Mouse (Mus musculus) liver, adult 2 months (tissue): Measurements from ENCODE around the gene Slc15a3. TPM values are rescaled to one million over a fixed set of nuclear protein-coding genes. Genes with fewer than 3 reads are reported as not detected.

Experiments used
- DNase-seq: peaks from one replicate; pipeline ENCODE4 v3.0.0-alpha.2; 2011; ENCODE audit warnings: low read depth, low spot score; ENCODE audit errors: extremely low read depth
- H3K27ac ChIP-seq: fragments of 200-500 bp; replicated peaks from 2 replicates; pipeline ENCODE4 v1.5.1; 2012; ENCODE audit warnings: low read depth, mild to moderate bottlenecking, control low read depth, inconsistent platforms, low read length; ENCODE audit not compliant: insufficient read depth
- H3K27me3 ChIP-seq: fragments of 200-500 bp; 2 replicates; pipeline ENCODE4 v1.6.1; 2012; ENCODE audit warnings: mild to moderate bottlenecking, moderate library complexity, low read length, inconsistent platforms; ENCODE audit not compliant: control insufficient read depth, insufficient read depth
- H3K36me3 ChIP-seq: fragments of 200-500 bp; 2 replicates; pipeline ENCODE4 v1.6.1; 2012; ENCODE audit warnings: low read length, inconsistent platforms; ENCODE audit not compliant: control insufficient read depth, insufficient read depth
- H3K4me1 ChIP-seq: fragments of 200-500 bp; 2 replicates; pipeline ENCODE4 v1.6.1; 2011; ENCODE audit warnings: low read length; ENCODE audit not compliant: control insufficient read depth, insufficient read depth
- H3K4me3 ChIP-seq: fragments of 200-500 bp; 2 replicates; pipeline ENCODE4 v1.5.1; 2011; ENCODE audit warnings: low read depth, mild to moderate bottlenecking, control low read depth, low read length, moderate library complexity; ENCODE audit not compliant: insufficient read depth
- H3K79me2 ChIP-seq: fragments of 200-500 bp; 2 replicates; pipeline ENCODE4 v1.6.1; 2012; ENCODE audit warnings: inconsistent platforms, mild to moderate bottlenecking, low read length, moderate library complexity; ENCODE audit not compliant: control insufficient read depth, insufficient read depth
- H3K9ac ChIP-seq: fragments of 200-500 bp; 2 replicates; pipeline ENCODE4 v1.6.1; 2012; ENCODE audit warnings: low read depth, mild to moderate bottlenecking, control low read depth, inconsistent platforms, low read length
- CTCF ChIP-seq: fragments of 200-500 bp; IDR thresholded peaks from 2 replicates; pipeline ENCODE4 v1.5.1; 2011; ENCODE audit warnings: low read depth, low read length, control low read depth
- POLR2A ChIP-seq: fragments of 200-500 bp; IDR thresholded peaks from 2 replicates; pipeline ENCODE4 v1.6.1; 2011; ENCODE audit warnings: low read length, control low read depth; ENCODE audit not compliant: insufficient read depth; ENCODE audit errors: extremely low read depth
- WGBS: fragments of 180-500 bp; shearing (Covaris S2); methylation state at CpG from one replicate; pipeline ENCODE4 v1.1.7; 2018; 5-methylcytosine and 5-hydroxymethylcytosine counted together
- polyA plus RNA-seq: library from polyadenylated mRNA; depleted of rRNA; stranded (reverse); fragments of >200 nt; gene quantifications from 2 replicates; pipeline ENCODE4 v1.2.3, GENCODE M21; 2012
- total RNA-seq: library from RNA; depleted of rRNA; stranded (reverse); fragments of >200 nt; gene quantifications from 2 replicates; pipeline ENCODE4 v1.2.3, GENCODE M21; 2014

Slc15a3 gene
- total and polyA plus RNA-seq, 2 experiments, result 3.3 to 10.6 TPM

DNA sequence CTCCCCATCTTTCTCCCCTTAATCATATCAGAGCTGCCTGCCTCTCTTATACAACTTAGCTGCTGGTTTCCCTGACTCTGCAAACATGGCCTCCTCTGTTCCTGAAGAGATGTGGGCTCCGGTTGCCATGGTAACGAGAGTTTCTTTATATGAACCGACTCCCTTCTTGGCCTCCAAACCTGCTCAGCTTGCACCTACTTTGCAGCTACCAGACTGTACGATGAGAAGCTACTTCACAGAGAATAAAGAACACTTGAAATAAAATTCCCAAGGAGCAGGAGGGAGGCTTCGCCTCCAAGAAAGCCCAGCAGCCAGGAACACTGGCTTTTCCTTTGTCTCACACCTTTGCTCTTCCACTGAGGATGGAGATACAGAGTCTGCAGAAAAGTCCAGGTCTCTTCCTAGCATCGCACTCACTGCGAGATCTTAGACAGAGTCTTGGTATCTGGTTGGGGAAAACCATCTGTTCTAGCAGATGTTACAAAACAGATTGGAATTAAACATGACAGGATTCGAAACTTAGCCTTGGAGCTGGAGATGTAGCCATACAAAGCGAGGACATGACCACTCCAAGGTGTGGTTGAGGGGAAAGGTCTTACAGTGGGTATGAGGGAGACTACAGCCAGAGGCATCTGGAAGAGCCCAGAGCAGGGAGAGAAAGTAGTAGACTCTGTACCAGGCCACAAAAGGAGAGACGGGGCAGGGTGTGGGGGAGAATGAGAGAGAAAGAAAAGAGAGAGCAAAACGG is 29.9 kb upstream of the Slc15a3 start:
- no peaks in the 10 kb centered on the region for H3K4me1 ChIP-seq
- no peak for TF ChIP-seq CTCF
- H3K79me2 ChIP-seq, result no peaks in the 10 kb centered on the region
- H3K27me3 ChIP-seq, result no peaks in the 10 kb centered on the region
- no peak overlapping the region for H3K27ac ChIP-seq
- no peaks in the 10 kb centered on the region for H3K36me3 ChIP-seq
- no peak for DNase-seq
- H3K4me3 ChIP-seq, result no peak overlapping the region
- WGBS, result 84% methylated on average over 11 of the region's 11 CpGs
- H3K9ac ChIP-seq, result no peak overlapping the region

DNA sequence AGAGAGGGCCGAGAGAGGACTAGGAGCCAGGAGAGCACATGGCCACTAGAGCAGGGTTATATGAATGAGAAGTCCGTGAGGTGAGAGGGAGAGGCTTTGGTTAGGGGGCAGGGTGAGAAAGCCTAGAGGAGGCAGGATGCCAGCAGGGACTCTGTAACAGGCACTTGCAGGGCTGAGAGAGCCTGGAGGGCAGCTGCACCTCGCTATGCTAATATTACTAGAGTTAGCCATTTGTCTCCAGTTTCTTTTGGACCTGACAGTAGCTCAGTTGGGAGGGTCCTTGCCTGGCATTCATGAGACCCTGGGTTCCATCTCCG is 29.4 kb upstream of the Slc15a3 start:
- H3K4me1 ChIP-seq, result no peaks in the 10 kb centered on the region
- H3K27me3 ChIP-seq, result no peaks in the 10 kb centered on the region
- TF ChIP-seq POLR2A (no peak), CTCF (no peak)
- H3K27ac ChIP-seq, result no peak overlapping the region
- no peak overlapping the region for H3K9ac ChIP-seq
- H3K36me3 ChIP-seq, result no peaks in the 10 kb centered on the region
- no peak for DNase-seq
- no peak overlapping the region for H3K4me3 ChIP-seq
- H3K79me2 ChIP-seq, result no peaks in the 10 kb centered on the region
- WGBS, result 81% methylated on average over 4 of the region's 4 CpGs

DNA sequence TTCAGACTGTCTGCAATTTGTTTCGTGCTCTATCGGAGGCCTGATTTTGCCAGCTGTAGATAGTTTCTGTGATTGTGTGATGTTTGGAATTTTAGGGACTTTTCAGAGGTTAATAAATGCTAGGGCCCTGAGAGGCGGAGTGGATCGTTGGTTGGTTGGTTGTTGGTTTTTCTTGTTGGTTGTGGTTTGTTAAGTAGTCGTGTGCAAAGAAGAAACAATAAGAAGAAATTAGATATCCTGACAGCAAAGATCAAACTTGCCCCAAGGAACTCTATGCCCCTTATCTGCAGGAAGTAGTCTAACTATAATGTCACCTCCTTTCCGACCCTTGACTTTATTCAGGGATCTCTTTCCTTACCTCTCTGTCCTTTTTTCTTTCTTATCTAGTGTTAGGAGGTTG is 28.1 kb upstream of the Slc15a3 start:
- H3K27ac ChIP-seq, result no peak overlapping the region
- no peak for DNase-seq
- H3K4me1 ChIP-seq, result no peaks in the 10 kb centered on the region
- H3K79me2 ChIP-seq, result no peaks in the 10 kb centered on the region
- no peak overlapping the region for H3K9ac ChIP-seq
- H3K27me3 ChIP-seq, result no peaks in the 10 kb centered on the region
- no peak overlapping the region for H3K4me3 ChIP-seq
- TF ChIP-seq CTCF, result no peak
- TF ChIP-seq POLR2A, result no peak
- WGBS, result 81% methylated on average over 6 of the region's 6 CpGs
- H3K36me3 ChIP-seq, result no peaks in the 10 kb centered on the region

DNA sequence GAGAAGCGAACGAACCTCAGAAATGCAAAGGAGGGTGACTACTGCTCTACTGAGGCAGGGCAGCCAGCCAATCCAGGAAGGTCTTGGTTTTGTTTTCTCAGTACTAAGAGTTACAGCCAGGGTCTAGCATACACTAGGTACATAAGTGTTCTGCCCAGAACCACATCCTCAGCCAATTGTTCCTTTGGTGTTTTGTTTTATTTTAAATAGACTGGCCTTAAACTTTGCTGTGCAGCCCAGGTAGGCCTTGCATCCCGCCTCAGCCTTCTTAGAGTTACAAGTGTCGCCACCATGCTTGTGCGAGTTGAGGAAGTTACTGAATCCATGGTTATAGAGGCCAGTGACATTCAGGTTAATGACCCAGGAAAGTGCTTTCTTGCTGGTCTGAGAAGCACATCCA is 26.5 kb upstream of the Slc15a3 start:
- 93% methylated on average over 5 of the region's 5 CpGs for WGBS

DNA sequence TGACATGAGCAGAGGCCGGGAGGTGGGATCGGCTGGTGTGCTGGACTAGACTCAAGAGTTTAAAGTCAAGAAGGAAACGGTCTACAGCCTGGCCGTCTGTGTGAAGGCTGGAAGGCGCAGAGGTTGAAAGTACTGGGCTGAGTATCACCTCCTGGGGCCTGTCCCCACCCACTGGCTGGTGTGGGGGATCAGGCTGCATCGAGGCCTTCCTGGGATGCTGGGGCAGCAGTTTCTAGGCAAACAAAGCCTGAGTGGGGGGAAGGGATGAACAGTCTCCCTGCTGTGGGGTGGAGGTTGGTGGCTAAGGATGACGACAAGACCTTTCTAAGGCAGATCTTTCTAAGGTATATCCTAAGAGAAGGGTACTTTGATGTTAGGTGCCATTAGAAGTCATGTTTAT is 25.6 kb upstream of the Slc15a3 start:
- Histone ChIP-seq H3K4me1 (no peaks in the 10 kb centered on the region), H3K36me3 (no peaks in the 10 kb centered on the region), H3K4me3 (no peak overlapping the region), H3K79me2 (no peaks in the 10 kb centered on the region), H3K9ac (no peak overlapping the region), H3K27ac (no peak overlapping the region), H3K27me3 (no peaks in the 10 kb centered on the region)
- no peak for DNase-seq
- 77% methylated on average over 7 of the region's 7 CpGs for WGBS
- no peak for TF ChIP-seq POLR2A
- no peak for TF ChIP-seq CTCF

More for the DNA sequence above, 26.5 kb upstream of the Slc15a3 start:
- Histone ChIP-seq H3K4me1 (no peaks in the 10 kb centered on the region), H3K4me3 (no peak overlapping the region), H3K79me2 (no peaks in the 10 kb centered on the region), H3K9ac (no peak overlapping the region), H3K36me3 (no peaks in the 10 kb centered on the region), H3K27ac (no peak overlapping the region), H3K27me3 (no peaks in the 10 kb centered on the region)
- TF ChIP-seq CTCF (no peak), POLR2A (no peak)
- DNase-seq, result no peak

DNA sequence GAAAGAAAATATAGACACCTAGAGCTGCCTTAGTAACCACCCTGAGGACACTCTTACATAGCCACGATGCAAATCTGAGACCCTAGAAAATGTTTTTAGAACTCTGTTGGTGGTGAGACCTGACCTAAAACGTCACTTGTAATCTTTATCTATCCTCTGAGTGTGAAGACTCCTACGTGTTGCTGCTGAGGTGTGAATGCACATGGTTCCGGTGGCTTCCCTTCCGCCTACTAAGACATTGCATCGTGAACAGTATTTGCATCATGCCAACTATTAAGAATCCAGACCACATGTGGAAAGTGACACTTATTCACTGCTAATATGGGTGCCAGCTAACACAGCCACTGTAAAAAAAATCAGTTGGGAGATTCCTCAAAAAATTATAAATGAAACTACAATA is 23.7 kb upstream of the Slc15a3 start:
- Histone ChIP-seq H3K27ac (no peak overlapping the region), H3K4me1 (no peaks in the 10 kb centered on the region), H3K4me3 (no peak overlapping the region), H3K79me2 (no peaks in the 10 kb centered on the region), H3K36me3 (no peaks in the 10 kb centered on the region), H3K9ac (no peak overlapping the region), H3K27me3 (no peaks in the 10 kb centered on the region)
- DNase-seq, result no peak
- WGBS, result 85% methylated on average over 6 of the region's 6 CpGs
- no peak for TF ChIP-seq POLR2A
- no peak for TF ChIP-seq CTCF
